Mouse (Mus musculus): ENCODE measurements around the gene Rpl27a.

Gene Rpl27a

DNA sequence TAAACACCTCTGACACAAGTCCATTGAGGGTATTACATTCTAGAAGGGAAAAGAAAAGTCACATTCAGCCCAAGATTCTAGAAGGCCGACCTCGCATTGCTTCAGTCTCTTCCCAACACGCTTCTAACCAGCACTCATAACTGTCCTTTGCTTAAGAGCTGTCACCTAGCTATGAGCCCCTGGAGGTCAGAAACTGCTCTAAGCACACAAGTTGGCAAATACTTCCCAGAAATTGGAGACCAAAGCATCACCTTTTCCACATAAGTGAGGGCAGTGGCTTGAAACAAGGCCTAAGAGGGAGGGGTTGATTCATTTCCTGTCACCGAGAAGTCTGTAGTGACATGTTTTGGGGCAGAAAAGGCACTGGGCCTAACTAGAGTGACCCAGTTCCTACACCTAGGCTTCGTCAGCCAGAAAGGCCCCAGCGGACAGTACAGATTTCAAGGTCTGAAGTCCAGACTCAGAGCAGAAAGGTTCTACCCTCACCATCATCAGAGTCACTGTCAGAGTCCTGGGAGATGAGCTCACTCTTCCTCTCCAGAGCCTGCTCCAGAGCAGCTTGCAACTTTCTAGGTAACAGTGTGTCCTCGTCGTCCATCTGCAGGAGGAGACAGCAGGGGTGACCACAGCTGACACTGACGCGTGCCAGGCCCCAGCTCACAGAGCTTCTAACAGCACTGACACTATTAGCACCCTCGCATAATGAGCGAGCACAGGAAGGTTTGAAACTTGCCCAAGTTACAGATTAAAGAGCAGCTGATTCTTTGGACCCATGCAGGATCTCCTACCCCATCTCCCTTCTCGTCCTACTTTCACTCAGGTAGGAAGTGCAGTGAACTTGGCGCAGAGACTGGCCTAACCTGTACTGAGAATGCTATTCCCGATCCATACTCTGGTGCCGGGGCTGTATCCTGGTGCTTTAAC lies 7.1 kb downstream of the Rpl27a start:
- no peak for DNase-seq

DNA sequence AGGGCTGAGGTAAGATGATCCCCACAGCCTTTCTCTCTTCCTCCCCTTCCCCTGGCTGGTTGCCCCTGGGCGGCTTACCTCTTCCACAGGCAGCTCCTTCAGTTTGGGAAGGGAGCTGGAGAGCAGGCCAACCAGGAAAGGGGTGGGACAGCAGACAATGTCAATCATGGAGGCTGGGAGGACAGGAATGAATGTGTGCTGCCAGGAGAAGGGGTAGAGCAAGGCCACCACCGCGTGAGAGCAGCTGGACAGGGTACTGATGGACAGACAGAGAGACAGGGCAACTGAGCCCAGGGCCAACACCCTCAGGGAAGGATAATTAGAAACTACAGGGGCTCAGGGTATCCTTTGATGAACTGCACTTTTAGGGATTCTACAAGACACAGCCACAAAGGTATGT lies 8.6 kb downstream of the Rpl27a start:
- no peak for DNase-seq

DNA sequence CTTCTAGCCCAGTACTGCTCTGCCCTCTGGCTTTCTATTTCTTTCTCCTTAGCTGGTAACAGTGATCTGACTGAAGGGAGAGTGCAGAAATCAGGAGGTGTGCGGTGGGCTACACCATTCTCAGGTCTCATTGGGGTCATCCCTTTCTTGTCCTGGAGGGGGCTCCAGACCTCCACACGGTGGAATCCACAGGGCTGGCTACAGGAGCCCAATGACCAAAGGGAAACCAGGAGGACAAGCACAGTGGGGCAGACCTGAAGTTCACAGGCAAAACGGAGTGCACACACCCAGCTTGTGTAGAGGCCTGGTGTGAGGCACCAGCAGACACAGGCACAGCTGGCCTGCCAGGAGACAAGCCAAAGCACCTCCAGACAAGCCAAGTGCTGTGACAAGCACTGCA lies 9.4 kb downstream of the Rpl27a start:
- peak; percentile 42 for DNase-seq

DNA sequence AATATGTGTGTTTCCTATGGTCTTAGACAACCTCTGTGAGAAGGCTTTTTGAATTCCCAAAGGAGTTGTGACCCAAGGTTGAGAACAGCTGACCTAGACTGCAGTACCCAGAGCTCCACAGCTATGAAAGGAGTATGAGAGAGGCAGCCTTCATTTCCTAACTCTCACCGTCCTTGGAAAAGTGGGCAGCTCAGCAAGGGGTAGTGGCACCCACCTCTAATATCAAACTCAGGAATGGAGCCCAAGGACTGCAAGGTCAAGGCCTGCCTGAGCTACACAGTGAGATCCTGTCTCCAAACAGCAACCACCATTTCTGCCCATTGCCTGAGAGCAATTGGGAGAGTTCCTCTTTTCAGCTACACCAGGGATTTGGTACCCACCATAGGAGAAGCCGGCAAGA lies 10.8 kb downstream of the Rpl27a start:
- no peak for DNase-seq

DNA sequence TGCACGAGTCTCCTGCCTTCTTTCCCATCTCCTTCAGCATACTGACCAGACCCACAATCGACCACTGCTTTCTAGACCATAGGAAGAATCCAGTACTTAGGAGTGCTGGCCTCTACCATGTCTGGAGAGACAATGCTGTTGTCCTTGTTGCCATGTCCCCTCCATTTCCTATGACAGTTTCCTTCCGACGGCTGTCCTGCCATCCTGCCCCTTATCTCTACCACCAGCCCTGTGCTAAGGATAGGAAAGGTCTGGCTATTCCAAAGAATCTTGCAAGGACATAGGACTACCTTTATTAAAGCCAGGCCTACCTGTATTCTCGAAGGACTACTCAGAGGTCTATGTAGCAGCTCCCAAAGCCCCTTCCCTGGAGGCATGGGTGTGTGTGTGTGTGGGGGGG lies 12.6 kb downstream of the Rpl27a start:
- no peak for DNase-seq

DNA sequence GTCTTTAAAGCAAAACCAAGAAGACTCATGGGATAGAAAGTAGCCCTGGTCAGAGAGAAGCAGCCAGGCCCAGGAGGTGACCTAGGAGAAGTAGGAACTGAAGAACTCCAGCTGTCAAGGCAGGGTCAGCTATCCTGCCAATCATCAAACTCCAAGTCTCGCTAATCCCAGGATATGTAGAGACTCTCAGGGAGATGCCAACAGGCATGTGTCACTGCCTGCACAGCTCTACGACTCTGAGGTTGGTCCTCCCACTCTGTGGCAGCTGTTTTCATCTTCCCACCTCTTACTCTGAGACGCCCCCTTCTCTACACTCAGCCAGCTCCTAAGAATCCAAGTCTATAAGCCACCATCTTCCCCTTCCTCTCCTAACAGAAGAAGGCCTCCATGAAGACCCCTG lies 13.7 kb downstream of the Rpl27a start:
- DNase-seq, result no peak

DNA sequence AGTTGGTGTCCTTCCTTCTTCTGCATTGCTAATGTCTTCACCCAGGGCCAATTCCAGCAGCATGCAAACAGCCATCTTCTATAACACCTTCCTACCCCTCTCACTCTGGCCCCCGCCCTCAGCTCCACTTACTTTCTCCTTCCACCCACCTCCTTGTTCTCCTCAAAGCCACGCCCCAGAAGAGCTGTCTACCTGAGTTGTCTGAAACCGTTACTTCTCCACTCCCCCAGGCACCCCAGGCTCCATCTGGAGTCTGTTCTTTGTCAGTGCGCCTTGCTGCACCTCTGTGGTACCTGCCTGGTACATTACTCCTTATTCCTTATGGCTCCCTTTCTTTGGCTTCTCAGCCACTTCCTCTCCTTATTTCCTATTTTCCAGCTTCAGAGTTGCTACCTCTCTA lies 14.2 kb downstream of the Rpl27a start:
- no peak for DNase-seq

DNA sequence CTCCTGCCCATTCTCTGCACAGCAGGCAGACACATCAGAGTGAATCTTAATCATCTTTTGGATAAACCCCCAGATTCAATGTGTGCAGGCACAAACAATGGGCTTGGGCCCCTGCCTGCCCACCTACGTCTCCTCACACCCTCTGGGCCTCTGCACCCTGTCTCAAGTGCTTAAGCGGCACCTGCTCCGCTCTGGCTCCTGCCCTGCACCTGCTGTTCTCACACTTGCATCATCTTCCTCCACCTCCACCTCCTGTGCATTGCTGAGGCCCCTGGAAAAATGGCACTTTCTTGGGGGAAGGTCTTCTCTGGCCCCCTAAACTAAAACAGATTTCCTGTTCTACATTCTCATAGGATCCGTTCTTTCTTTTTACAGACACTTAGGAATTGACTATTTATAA lies 14.9 kb downstream of the Rpl27a start:
- no peak for DNase-seq

DNA sequence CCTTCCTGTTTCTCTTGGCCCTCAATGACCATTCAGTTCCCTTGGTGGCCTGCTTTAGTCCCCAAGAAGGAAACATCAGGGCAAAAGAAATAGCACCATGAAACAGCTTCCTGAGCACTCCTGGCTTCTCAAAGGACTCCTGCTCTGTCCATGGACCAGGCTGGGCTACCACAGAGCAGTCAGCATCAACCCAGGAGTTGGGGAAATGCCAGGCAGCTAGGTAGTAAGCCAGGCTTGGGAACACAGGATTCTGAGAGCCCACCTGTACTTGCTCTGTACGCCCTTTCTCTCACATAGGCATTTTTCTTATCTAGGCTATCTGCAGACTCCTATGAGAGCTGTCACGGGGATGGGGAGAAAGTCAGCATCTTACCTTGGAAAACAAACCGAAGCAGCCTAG lies 16.0 kb downstream of the Rpl27a start:
- no peak for DNase-seq

DNA sequence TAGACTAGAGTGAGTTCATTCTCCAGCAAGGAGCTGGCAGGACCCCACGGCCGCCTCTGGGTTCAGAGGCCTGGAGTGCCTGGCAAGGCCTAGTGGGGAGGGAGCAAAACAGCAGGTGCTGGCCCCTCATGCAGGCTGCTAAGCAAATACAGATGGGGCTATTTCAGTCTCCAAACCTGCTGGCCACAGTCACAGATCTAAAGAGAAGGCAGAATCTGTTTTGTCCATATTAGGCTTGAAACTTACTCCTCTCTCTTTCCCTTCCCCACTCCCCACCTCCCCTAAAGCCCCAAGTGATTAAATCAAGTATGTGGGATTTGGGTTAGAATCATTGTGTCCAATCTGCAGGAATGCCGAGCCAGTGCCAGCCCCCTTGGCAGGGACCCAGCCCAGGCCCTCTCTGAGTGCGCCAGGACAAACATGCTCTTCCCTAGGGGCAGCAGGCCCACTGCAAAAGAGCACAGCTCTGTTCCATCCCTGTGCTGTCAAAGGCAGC lies 17.6 kb downstream of the Rpl27a start:
- DNase-seq, result peak; percentile 78

DNA sequence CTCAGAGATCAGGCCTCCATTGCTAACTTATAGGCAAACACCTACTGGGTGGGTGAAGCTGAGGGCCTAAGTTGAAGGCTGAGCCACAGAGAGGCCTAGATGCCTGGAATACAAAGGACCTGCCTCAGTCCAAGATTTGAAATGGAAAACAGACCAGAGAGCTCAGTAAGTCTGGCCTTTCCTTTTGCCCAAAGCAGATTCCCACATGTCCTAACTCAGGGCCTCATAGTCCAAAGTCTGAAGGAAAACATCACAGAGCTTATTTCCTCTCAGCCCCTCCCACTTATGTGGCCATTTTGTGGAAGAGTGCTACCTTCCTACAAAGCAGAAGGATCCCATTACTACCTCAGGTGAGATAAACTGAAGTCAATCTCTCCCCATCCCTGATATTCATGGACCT lies 22.0 kb downstream of the Rpl27a start:
- no peak for DNase-seq

DNA sequence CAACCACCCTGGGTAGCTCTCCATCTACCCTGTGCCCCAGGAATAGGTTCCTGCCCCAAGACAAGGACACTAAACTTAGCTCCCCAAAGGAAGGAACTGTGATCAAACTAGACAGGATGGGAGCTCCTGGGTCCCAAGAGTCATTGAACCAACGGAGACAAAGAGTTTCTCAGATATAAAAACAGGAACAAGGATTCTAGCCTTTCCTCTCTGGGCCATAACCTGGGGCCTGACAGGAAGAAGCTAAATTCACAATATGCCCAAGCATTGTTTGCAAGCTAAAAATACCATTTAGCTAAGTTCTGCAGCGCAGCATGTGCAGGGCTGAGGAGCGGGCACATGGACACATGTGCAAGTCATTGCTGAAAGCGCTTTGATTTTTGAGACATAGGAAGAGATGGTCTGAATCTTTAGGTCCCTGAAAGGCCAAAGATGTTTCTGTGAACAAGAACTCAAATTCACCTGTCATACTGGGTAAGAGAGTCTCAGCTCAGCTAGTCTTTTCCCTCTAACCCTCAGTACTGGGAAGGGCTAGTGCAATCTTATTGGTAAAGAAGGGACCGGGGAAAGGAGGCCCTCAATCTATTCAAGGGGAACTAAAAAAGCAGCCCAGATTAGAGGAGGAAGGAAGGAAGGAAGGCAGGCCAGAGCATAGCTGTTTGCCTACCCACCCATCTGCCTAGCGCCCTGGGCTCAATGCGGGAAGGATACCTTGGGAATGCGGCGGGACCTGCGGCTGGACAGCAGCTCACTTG lies 22.8 kb downstream of the Rpl27a start:
- DNase-seq, result no peak

DNA sequence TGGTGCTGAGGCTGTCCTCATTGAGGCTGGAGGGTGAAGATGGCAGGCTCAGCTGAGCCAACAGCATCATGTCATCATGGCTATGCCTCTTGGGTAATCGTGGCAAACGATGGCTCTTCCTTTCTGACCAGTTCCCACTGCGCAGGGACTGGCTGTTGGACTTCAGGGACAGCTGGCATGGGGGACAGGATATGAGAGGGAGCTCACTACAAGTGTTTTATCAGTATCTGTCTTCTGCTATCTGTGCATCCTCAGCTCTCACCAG lies 23.3 kb downstream of the Rpl27a start:
- no peak for DNase-seq

DNA sequence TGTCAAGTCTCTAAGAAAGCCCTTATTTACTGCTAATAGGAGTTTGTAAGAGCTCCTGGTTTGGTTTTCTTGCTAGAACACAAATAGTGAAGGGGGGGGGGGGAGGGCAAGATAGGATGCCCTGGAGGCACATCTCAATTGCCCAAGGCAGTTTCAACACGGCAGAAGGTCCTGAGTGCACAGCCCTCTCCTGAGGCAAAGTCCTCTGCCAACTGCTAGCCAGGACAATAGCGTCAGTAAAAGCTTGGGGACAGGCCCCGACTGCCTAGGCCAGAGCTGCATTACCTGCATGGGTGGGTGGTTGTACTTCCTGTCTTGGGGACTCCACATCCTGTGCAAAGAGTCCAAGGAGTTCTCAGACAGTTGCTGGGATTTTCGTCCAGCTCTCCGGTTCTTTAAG lies 25.8 kb downstream of the Rpl27a start:
- DNase-seq, result no peak

DNA sequence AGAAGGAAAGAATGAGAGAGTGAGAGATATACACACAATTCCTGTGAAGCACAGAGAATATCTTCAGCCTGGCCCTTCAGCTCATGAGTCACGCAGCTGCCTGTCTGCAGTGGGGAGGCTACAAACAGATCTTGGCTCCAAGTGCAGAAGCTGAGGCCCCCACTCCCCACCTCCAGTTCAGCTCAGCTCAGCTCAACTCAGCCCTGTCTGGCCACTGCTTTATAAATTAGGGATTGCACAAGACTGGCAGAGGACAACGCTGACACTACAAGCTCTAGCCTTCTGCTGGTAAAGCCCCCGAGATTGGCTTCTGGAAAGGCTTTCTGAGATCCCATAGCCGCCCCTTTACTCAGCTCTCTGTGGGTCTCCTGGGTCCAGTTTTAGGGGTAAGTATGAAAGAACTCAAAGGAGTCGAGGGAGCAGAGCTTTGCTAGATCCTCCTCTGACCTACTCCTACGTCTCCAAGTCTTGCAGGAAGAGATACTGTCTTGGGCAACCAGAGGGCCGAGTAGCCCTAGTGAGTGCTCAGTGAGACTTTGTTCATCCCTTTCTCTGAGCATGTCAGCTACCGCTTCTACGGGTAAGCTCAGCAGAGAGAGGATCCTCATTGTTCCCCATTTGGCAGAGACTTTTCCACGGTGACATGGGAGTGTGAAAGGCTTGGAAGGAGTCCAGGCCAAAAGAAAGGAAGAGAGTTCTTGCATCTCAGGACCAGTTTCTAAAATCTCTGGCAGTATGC lies 26.5 kb downstream of the Rpl27a start:
- no peak for DNase-seq

DNA sequence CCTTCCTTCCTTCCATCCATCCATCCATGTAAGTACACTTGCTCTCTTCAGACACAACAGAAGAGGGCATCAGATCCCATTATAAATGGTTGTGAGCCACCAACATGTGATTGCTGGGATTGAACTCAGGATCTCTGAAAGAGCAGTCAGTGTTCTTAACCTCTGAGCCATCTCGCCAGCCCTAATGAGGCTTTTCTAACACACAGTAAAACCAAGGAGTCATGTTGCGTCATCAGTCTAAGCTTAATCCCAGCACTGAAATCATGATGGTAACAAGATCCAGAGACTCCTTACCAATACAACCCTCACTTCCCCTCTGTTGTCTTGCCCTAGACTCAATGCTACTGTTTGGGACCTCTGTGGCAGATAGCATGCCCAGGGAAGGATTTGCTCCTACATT lies 27.2 kb downstream of the Rpl27a start:
- no peak for DNase-seq

DNA sequence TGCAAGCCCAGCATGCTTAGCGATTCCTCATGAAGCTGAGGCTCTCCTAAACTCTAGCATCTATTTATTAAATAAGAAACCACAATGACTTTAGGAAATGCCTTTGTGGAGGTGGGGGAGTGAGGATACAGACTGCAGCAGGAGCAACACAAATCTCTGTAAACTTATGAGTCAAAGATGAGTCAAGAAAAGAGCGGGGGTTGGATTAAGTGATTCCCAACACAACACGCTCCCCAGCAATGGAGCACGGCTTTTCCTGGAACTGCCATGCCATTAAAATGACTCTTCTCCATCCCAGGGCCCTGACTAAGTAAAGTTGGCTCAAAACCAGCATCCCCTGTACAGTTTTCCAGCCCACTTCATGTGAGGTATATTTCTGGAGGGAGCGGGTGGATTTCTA lies 27.8 kb downstream of the Rpl27a start:
- DNase-seq, result no peak

DNA sequence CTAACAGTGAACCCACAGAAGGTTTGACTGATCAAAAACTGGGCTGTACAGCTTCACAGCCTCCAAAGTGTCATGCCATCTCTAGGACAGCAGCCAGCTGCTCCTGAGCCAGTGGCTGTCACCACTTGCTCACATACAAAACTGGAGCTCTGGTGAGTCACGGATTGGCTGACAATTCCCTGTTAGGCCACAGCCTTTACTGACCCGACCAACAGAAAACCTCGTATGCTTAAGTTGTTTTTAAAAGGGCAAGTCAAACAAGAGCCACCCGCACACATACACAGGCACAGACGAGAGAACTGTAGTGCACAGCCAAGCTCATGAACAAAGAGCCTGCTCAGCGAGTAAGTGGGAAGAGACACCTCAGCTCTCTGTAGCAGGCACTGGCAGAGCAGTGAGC lies 40.6 kb downstream of the Rpl27a start:
- no peak for DNase-seq

DNA sequence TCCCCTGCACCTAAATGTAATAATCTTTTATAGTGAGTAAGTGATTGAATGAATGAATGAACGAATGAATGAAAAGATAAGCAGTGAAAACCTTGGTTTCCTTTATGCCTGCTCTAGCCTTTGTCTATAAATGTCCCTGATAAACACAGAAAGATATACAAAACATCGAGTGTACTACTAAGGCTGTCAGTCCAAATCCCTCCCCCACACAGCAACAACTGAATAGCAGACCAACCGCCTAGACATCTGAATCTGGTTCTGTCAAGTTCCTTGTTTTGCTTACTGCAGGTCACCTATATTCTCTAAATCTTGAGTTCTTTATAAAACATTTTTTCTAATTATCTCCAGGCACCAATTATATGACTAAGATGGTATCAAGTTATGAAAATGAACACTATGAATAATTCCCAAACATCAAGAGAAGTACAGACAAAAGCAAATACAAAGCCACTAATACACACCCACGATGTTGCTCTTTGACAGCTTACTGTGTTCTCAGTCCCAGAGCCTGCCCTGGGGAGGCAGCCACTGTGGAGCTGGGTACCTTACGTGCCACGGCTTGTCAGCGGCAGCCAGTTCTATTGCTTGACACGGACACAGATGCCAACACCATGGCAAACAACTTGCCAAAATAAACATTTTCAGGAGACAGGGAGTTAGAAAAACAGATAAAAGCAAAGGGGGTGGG lies 42.7 kb downstream of the Rpl27a start:
- no peak for DNase-seq

DNA sequence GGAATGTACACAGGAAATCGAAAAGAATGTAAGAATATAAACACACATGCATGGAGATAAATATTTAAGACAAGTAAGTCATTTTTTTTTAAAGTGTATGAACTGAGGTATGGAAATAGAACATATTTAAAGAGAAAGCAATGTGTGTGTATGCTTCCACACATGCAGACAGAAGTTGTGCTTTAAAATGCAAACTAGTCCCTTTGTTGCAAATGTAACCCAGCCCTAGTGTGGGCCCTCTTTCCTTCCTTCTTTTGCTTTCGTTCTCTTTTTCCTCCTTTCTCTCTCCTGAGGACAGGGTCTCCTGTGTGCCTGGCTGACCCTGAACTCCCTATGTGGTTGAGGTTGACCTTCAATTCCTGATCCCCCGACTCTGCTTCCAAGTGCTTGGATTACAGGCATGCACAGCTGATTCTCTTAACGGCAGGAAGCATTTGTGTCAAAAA lies 43.2 kb downstream of the Rpl27a start:
- no peak for DNase-seq

DNA sequence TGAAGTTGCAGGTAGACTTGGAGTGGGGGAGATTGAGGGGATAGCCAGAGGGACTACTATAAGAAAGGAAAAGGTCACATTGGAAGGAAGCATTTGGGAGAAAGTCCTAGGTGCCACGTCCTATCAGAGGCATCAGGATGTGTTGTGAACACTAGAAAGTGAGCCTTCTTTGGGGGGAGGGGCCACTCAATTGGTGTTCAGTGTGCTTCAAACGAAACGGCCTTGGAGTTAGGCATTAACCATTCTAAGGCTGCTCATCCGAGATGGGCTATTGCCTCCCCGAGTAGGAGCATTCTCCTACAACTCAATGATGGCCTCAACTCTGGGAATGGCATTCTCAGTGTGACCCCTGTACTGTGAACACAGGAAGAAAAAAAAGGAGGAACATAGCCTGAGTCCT lies 43.7 kb downstream of the Rpl27a start:
- DNase-seq, result no peak

DNA sequence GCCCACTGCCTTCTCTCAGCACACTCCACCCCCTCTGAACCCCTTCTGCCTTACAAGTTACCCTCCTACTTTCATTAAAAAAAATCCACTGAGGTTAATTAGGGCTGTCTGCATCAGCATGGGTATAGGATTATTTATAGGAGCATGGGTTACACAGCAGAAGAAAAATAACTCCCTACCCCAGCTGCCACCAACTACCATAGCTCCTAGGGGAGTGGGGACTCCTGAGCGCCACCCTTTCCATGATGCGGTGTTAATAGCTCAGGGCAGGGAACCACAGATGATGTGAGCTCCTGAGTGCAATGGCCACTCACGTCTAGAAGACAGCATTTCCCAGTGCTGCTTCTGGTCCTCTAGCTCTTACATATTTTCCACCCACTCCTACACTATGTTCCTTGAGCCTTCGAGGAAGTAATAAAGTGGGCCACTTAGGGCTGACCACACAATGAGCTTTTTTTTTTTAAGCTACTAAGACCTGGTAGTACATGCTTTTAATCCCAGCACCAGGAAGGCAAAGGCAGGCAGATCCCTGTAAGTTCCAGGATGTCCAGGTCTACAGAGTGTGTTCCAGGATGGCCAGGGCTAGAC lies 44.9 kb downstream of the Rpl27a start:
- no peak for DNase-seq

DNA sequence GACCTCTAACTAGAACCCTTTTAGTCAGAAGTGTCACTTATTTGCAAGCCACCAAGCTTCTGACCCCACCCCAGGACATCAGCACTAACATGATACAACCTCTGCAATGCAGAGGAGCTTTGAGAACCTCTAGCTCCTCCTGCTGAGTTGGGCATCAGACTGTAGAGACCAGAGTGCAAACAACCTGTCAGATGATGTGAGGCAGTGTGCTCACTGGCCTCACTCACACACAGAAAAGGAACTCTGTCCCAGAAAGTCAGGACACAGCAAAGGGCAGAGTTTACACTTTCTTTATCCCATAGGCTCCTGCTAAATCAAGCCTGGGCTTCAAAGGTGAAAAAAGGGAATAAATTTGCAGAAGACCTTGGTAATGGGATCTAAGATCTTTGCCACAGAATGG lies 47.4 kb downstream of the Rpl27a start:
- no peak for DNase-seq

Measured in cerebellum, adult 11-12 months (tissue).